ENCODE assay signal across 13 mouse cellular contexts in the genomic region with DNA sequence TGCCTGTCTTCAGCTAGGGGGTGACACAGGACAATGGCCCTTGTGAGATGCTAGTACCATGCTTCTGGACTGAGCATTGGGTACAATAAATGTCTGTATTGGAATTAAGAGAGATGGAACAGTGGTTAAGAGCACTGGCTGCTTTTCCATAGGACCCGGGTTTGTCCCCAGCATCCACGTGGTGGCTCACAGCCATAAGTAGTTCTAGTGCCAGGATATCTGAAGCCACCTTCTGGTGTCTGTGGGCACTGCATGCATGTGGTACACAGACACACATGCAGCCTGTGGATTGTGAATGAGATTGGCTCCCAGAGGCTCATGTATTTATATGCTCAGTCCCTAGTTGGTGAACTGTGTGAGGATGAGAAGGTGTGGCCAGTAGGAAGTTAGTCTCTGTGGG. TPM values are rescaled to one million over a fixed set of nuclear protein-coding genes. Genes with fewer than 3 reads are reported as not detected.
DNase-seq lines count a peak whose midpoint lies in the region; TF ChIP-seq lines count a peak whose summit lies in the region.
"Had no signal": no experiment of that assay in that cellular context is flagged by ENCODE, and none has a peak within 500 bp of the region (broad histone marks: within the 10 kb centered on the region; RNA-seq: fewer than 3 reads in every experiment).

No protein-coding gene starts in this region.

- no peak overlapping the region for H3K27ac ChIP-seq in cerebellum, adult 2 months (ENCODE audit: insufficient read depth, low read length)
- H3K27ac ChIP-seq in left cerebral cortex, adult 2 months: no peak overlapping the region
- H3K27ac ChIP-seq: heart, embryonic 10.5 days; limb, embryonic 13.5 days had no signal

- H3K36me3 ChIP-seq in E14TG2a.4 (ENCODE audit: insufficient read depth, low read length): peaks cover 95% of the 10 kb centered on the region

- 32% methylated on average over 2 of the region's 2 CpGs for WGBS in cerebellum, adult 2 months

- no peak for TF ChIP-seq POLR2A in cerebellum, adult 2 months (IDR thresholded peaks at IDR 0.05; ENCODE audit: borderline replicate concordance, insufficient read depth, low read length)

- TF ChIP-seq CTCF in cerebellum, adult 2 months (IDR thresholded peaks at IDR 0.05; ENCODE audit: borderline replicate concordance, insufficient read depth, low read depth, low read length): peak; percentile 30; the same call in 1 of the 2 replicates
- peak; percentile 32 for TF ChIP-seq CTCF in left cerebral cortex, adult 2 months (IDR thresholded peaks at IDR 0.05)
- peak; percentile 27 for TF ChIP-seq CTCF in E14TG2a.4 (conservative IDR thresholded peaks at IDR 0.05; ENCODE audit: low read length)

- H3K4me1 ChIP-seq in cerebellum, adult 2 months (ENCODE audit: control insufficient read depth, insufficient read depth, low read length): no peaks in the 10 kb centered on the region
- no peaks in the 10 kb centered on the region for H3K4me1 ChIP-seq in E14TG2a.4 (replicated peaks; ENCODE audit: low read depth, low read length)
- H3K4me1 ChIP-seq: heart, embryonic 10.5 days; limb, embryonic 13.5 days had no signal

- H3K4me3 ChIP-seq in cerebellum, adult 2 months (replicated peaks; ENCODE audit: insufficient read depth, low read depth, low read length): no peak overlapping the region
- H3K4me3 ChIP-seq in left cerebral cortex, adult 2 months: no peak overlapping the region
- no peak overlapping the region for H3K4me3 ChIP-seq in E14TG2a.4 (replicated peaks; ENCODE audit: low read length)
- H3K4me3 ChIP-seq: heart, embryonic 10.5 days; limb, embryonic 13.5 days had no signal

- H3K9me3 ChIP-seq in E14TG2a.4 (ENCODE audit: low read length): no peaks in the 10 kb centered on the region
- H3K9me3 ChIP-seq: heart, embryonic 10.5 days; limb, embryonic 13.5 days had no signal

- DNase-seq in cerebellum, adult 2 months: no peak
- DNase-seq in cerebellum, adult 9-10 months: no peak
- no peak for DNase-seq in left cerebral cortex, adult 2 months (ENCODE audit: extremely low spot score in 1 of 2, low spot score in 2 of 2)
- no peak for DNase-seq in left cerebral cortex, postnatal 10 days (ENCODE audit: extremely low spot score in 1 of 2, low spot score in 2 of 2)
- peak; percentile 31 for DNase-seq in induced T-regulatory cell, adult 2 months (ENCODE audit: low read depth)
- DNase-seq in spleen, adult 12 weeks (ENCODE audit: low spot score): no peak
- DNase-seq in layer of hippocampus, adult 11-12 months (ENCODE audit: low spot score): no peak
- DNase-seq: adrenal gland, postnatal 25 days; kidney, adult 9 months; spleen, adult 18-20 months had no signal

- H3K27me3 ChIP-seq in cerebellum, adult 2 months (ENCODE audit: control insufficient read depth, insufficient read depth, low read length): no peaks in the 10 kb centered on the region
- no peaks in the 10 kb centered on the region for H3K27me3 ChIP-seq in E14TG2a.4 (ENCODE audit: insufficient read depth, low read length)
- H3K27me3 ChIP-seq: limb, embryonic 13.5 days had no signal

- intact Hi-C loops in left cerebral cortex, adult 2 months (cut with DNase I): no loop called here
- intact Hi-C loops in left cerebral cortex, postnatal 10 days (cut with DNase I): no loop called here

RNA-seq across cellular contexts. Expression of a gene that starts 23.9 kb away (rescaled TPM):
- 14.6 and 16.0 TPM in 2 replicates for polyA plus RNA-seq in cerebellum, adult 2 months (2012; rRNA removed)
- total RNA-seq in left cerebral cortex, adult 2 months (2021): 10 to 100 TPM; 10.2 to 13.4 TPM
- 1 to 10 TPM; 5.8 to 6.1 TPM for total RNA-seq in left cerebral cortex, postnatal 10 days (2021)

RNA-seq across cellular contexts. Expression of a gene that starts 24.4 kb away (rescaled TPM):
- 120 and 128 TPM in 2 replicates for polyA plus RNA-seq in cerebellum, adult 2 months (2012; rRNA removed)
- total RNA-seq in left cerebral cortex, adult 2 months (2021): 10 to 100 TPM; 84.8 to 86.0 TPM
- total RNA-seq in left cerebral cortex, postnatal 10 days (2021): 10 to 100 TPM; 90.4 to 92.5 TPM

RNA-seq across cellular contexts. Expression of a gene that starts 33.7 kb away (rescaled TPM):
- 9.8 and 12.5 TPM in 2 replicates for polyA plus RNA-seq in cerebellum, adult 2 months (2012; rRNA removed)
- total RNA-seq in left cerebral cortex, adult 2 months (2021): 10 to 100 TPM in 1 of 2 experiments, 1 to 10 TPM in 1; 9.1 to 11.9 TPM
- total RNA-seq in left cerebral cortex, postnatal 10 days (2021): 1 to 10 TPM; 8.4 to 9.3 TPM

RNA-seq across cellular contexts. Expression of a gene that starts 33.9 kb away (rescaled TPM):
- polyA plus RNA-seq in cerebellum, adult 2 months (2012; rRNA removed): 42.4 and 43.4 TPM in 2 replicates
- 10 to 100 TPM; 11.2 to 16.6 TPM for total RNA-seq in left cerebral cortex, adult 2 months (2021)
- 10 to 100 TPM; 13.2 to 14.4 TPM for total RNA-seq in left cerebral cortex, postnatal 10 days (2021)
